22 mouse cellular contexts compared by ENCODE assay signal in genomic region chr16:94465900-94466299, GRCm38 (mm10).
A peak's percentile ranks its signal among the peaks of the same experiment; 100 is the strongest.
DNase-seq lines count a peak whose midpoint lies in the region; ATAC-seq lines count a peak whose summit lies in the region.
"Had no signal": no experiment of that assay in that cellular context is flagged by ENCODE, and none has a peak within 500 bp of the region (broad histone marks: within the 10 kb centered on the region; RNA-seq: fewer than 3 reads in every experiment).

No protein-coding gene starts in this region.

- H3K27me3 ChIP-seq in megakaryocyte, embryonic 14.5 days (replicated peaks): no peaks in the 10 kb centered on the region
- H3K27me3 ChIP-seq: CH12.LX; forebrain, embryonic 13.5 days; hindbrain, embryonic 13.5 days; intestine, embryonic 15.5 days had no signal

- H3K4me3 ChIP-seq in megakaryocyte, embryonic 14.5 days (replicated peaks): peak overlapping the region; percentile 38
- H3K4me3 ChIP-seq: forebrain, embryonic 10.5 days; forebrain, embryonic 13.5 days; hindbrain, embryonic 10.5 days; hindbrain, embryonic 13.5 days; intestine, embryonic 15.5 days had no signal

- peak; percentile 17 for DNase-seq in 3T3-L1 (ENCODE audit: low read depth, low spot score)
- peak; percentile 21 for DNase-seq in 416B (ENCODE audit: low read depth)
- peak; percentile 40 for DNase-seq in ZHBTc4 (ENCODE audit: low read depth, low spot score)
- no peak for DNase-seq in gastrocnemius, postnatal 10 days
- DNase-seq: adrenal gland, postnatal 10 days; adrenal gland, postnatal 36 days; B cell, adult 2 months; cerebellum, adult 18-20 months; cerebellum, adult 9-10 months; cerebellum, postnatal 14 days; gastrocnemius, postnatal 14 days; heart, adult 18-20 months had no signal

- H3K36me3 ChIP-seq in megakaryocyte, embryonic 14.5 days (replicated peaks; ENCODE audit: low read length): peaks cover 95% of the 10 kb centered on the region

- no peak for ATAC-seq in megakaryocyte, adult 5-6 weeks (ENCODE audit: poor library complexity, severe bottlenecking)
- ATAC-seq: forebrain, embryonic 13.5 days; forebrain, embryonic 16.5 days; hindbrain, embryonic 16.5 days; intestine, embryonic 15.5 days had no signal

- H3K9me3 ChIP-seq in megakaryocyte, embryonic 14.5 days: peaks cover 3% of the 10 kb centered on the region
- H3K9me3 ChIP-seq: forebrain, embryonic 10.5 days; forebrain, embryonic 13.5 days; hindbrain, embryonic 10.5 days; hindbrain, embryonic 13.5 days; intestine, embryonic 15.5 days had no signal

- H3K4me1 ChIP-seq in megakaryocyte, embryonic 14.5 days: peaks cover 33% of the 10 kb centered on the region
- H3K4me1 ChIP-seq: forebrain, embryonic 10.5 days; forebrain, embryonic 13.5 days; hindbrain, embryonic 10.5 days; hindbrain, embryonic 13.5 days; intestine, embryonic 15.5 days had no signal
